ENCODE assay signal across 9 mouse cellular contexts in genomic region chrX:99141079-99141478, GRCm38 (mm10). TPM values are rescaled to one million over a fixed set of nuclear protein-coding genes. Genes with fewer than 3 reads are reported as not detected.
DNase-seq lines count a peak whose midpoint lies in the region; ATAC-seq and TF ChIP-seq lines count a peak whose summit lies in the region.
"Had no signal": no experiment of that assay in that cellular context is flagged by ENCODE, and none has a peak within 500 bp of the region (broad histone marks: within the 10 kb centered on the region; RNA-seq: fewer than 3 reads in every experiment).

No protein-coding gene starts in this region.

- H3K9ac ChIP-seq in forebrain, embryonic 15.5 days (replicated peaks), result peak overlapping the region; percentile 81
- no peak overlapping the region for H3K9ac ChIP-seq in liver, postnatal 0 days (replicated peaks)

- H3K27me3 ChIP-seq in forebrain, embryonic 15.5 days, result no peaks in the 10 kb centered on the region
- H3K27me3 ChIP-seq in liver, postnatal 0 days (ENCODE audit: insufficient read depth, low read length), result peaks cover 11% of the 10 kb centered on the region

- DNase-seq in layer of hippocampus, adult 11-12 months (ENCODE audit: low spot score), result peak; percentile 38
- no peak for DNase-seq in layer of hippocampus, postnatal 25 days (ENCODE audit: extremely low spot score in 1 of 2, low spot score in 1 of 2)
- DNase-seq in kidney, postnatal 10 days, result peak; percentile 58
- peak; percentile 84 for DNase-seq in lung, postnatal 25 days (ENCODE audit: low spot score)
- no peak for DNase-seq in embryo, embryonic 11 days
- DNase-seq in liver, postnatal 0 days, result no peak
- DNase-seq in gastrocnemius, postnatal 36 days, result no peak

- H3K36me3 ChIP-seq in forebrain, embryonic 15.5 days, result no peaks in the 10 kb centered on the region
- H3K36me3 ChIP-seq in liver, postnatal 0 days (replicated peaks; ENCODE audit: insufficient read depth, low read length), result no peaks in the 10 kb centered on the region
- H3K36me3 ChIP-seq: G1E had no signal

- TF ChIP-seq EP300 in liver, postnatal 0 days (IDR thresholded peaks at IDR 0.05; ENCODE audit: low read depth), result no peak

- peak overlapping the region; percentile 76 for H3K4me3 ChIP-seq in forebrain, embryonic 15.5 days
- H3K4me3 ChIP-seq in liver, postnatal 0 days (ENCODE audit: low read depth, low read length), result no peak overlapping the region

- H3K9me3 ChIP-seq in forebrain, embryonic 15.5 days, result no peaks in the 10 kb centered on the region
- no peaks in the 10 kb centered on the region for H3K9me3 ChIP-seq in liver, postnatal 0 days (ENCODE audit: low read length)
- H3K9me3 ChIP-seq: G1E had no signal

- peaks cover 65% of the 10 kb centered on the region for H3K4me1 ChIP-seq in forebrain, embryonic 15.5 days
- H3K4me1 ChIP-seq in liver, postnatal 0 days (ENCODE audit: insufficient read depth), result no peaks in the 10 kb centered on the region

- 41% methylated on average over 8 of the region's 8 CpGs for WGBS in forebrain, embryonic 15.5 days
- WGBS in liver, postnatal 0 days (ENCODE audit: insufficient replicate concordance), result 48% methylated on average over 7 of the region's 8 CpGs

- no peak for ATAC-seq in forebrain, embryonic 15.5 days (replicated peaks)
- no peak for ATAC-seq in liver, postnatal 0 days

- H3K4me2 ChIP-seq in forebrain, embryonic 15.5 days (replicated peaks), result peak overlapping the region; percentile 83
- H3K4me2 ChIP-seq in liver, postnatal 0 days (ENCODE audit: low read depth, low read length), result no peak overlapping the region

- TF ChIP-seq CTCF in liver, postnatal 0 days (IDR thresholded peaks at IDR 0.05; ENCODE audit: low read depth), result no peak

- intact Hi-C loops in gastrocnemius, postnatal 36 days (cut with DNase I), result no loop called here

- H3K27ac ChIP-seq in forebrain, embryonic 15.5 days (replicated peaks), result peak overlapping the region; percentile 90
- no peak overlapping the region for H3K27ac ChIP-seq in liver, postnatal 0 days (ENCODE audit: low read depth)

RNA-seq across cellular contexts. Expression of gene Efnb1, which starts 5.1 kb away (rescaled TPM):
- total RNA-seq in layer of hippocampus, postnatal 25 days (2021), result 10 to 100 TPM; 11.6 to 14.8 TPM
- 74.8 and 86.5 TPM in 2 replicates for polyA plus RNA-seq in forebrain, embryonic 15.5 days (2015; fragmentation: Nextera tagmentation; extraction: Ambion mirVana)
- polyA plus RNA-seq in liver, postnatal 0 days (2015; fragmentation: Nextera tagmentation; extraction: Ambion mirVana), result 4.9 and 6.5 TPM in 2 replicates
- total RNA-seq in gastrocnemius, postnatal 36 days (2021), result 1 to 10 TPM; 4.5 to 5.8 TPM
- total RNA-seq: G1E had no signal
- polyA plus RNA-seq: G1E had no signal

Comparison
In these comparisons a context has a peak if more than half of its experiments do, and no peak if none do; other contexts are left out.
1. DNase-seq: peak in layer of hippocampus, adult 11-12 months (single experiment), kidney, postnatal 10 days (single experiment) and lung, postnatal 25 days (single experiment); none in layer of hippocampus, postnatal 25 days (0 of 2), embryo, embryonic 11 days (single experiment), liver, postnatal 0 days (single experiment) and gastrocnemius, postnatal 36 days (0 of 2).